Mouse (Mus musculus) adrenal gland, postnatal 4 days (tissue): Measurements from ENCODE around the gene Ros1. TPM values are rescaled to one million over a fixed set of nuclear protein-coding genes. Genes with fewer than 3 reads are reported as not detected.
A peak's percentile ranks its signal among the peaks of the same experiment; 100 is the strongest.

Source experiments
- DNase-seq, 2 experiments: peaks; one replicate each; pipeline ENCODE4 v3.0.0; 2021 to 2022; ENCODE audit warnings: low spot score in 2 of 2, mixed read lengths in 2 of 2
- total RNA-seq, 2 experiments: library from RNA; stranded (reverse); gene quantifications; 2 replicates each; pipeline ENCODE4 v1.2.3; 2021

Ros1 gene
- total RNA-seq, 2 experiments from 2014 or later = 0.08 to 0.53 TPM

DNA sequence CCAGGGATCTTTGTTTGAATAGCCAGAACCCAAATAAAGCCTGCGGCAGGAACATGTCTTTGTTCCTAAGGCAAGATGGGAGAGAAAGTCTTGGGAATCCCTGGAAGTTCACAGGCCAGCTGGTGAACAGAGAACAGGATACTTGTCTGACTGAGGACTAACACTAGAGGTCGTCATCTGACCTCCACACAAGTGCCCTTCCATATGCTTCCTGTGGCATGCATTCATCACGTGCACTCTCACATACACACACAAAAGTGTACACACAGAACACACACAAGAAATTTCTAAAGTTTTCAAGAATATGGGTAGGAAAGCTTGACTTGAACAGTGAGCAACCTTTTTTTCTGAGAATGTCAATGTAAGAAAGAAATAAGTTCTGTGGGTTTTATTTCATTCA lies 34.4 kb downstream of the Ros1 start:
- DNase-seq = no peak

DNA sequence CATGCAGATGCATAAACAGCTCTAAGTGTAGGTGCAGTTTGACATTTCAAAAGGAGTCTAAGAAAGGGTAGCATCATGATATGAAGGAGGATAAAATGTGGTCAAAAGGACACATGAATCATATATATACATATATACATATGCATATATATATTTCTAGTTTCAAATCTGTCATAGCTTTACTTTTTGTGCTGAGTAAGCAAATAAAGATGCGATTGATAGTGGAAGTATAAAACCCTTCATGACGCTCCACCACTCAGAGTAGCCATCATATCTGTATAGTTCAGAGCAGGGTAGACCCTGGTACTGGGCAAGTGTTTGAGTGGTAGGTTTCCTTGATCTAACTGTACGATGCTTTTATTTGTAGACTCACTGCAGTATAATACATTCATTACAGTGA lies 35.3 kb downstream of the Ros1 start:
- DNase-seq = no peak

- DNase-seq = no peak
Observed at GRCm38 (mm10) chr10:52133354-52134074, 61.5 kb downstream of the Ros1 start.

DNA sequence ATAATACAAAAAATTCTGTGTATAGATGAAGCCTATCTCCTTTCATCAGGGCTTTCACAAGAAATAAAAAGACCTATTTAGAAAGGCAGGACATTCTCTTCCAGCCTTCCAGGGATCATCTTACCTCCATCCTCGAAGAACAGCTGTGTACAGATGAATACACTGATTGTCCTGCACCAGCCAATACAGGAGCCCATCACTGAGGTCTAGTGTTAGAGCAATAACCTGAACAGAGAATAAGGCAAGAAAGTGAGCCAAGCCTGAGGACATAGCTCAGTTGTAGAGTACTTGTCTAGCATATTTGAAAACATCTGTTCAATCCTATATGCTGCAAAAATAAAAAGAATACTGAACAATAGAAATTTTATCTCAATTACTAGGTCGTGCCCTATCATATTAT lies 64.3 kb downstream of the Ros1 start:
- no peak for DNase-seq

- no peak for DNase-seq
Observed at GRCm38 (mm10) chr10:52128874-52129412, 66.1 kb downstream of the Ros1 start.

- no peak for DNase-seq
Observed at GRCm38 (mm10) chr10:52106164-52106757, 88.8 kb downstream of the Ros1 start.

GRCm38 (mm10) chr10:52101273-52101672 lies 93.8 kb downstream of the Ros1 start:
- DNase-seq = no peak

GRCm38 (mm10) chr10:52092181-52092580 lies 102.9 kb downstream of the Ros1 start:
- DNase-seq = no peak

DNA sequence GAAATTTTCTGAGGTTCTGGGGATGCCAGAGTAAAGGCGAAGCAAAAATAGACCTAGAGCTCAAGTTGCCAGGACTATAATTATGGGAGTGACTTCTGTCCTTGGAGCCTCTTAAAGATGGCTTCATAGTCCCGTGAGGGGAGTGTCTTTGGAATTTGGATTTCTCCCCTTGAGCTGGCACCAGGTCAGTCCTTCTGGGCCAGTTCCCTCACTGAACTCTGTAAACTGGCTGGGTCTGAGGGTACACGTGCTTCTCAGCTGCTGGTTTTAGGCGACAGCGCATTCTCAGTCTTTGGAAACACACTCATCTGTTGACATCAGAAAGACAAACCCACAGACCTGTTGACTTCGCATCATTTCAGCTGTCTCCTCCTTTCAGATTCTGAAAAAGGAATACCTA lies 108.4 kb downstream of the Ros1 start:
- no peak for DNase-seq

DNA sequence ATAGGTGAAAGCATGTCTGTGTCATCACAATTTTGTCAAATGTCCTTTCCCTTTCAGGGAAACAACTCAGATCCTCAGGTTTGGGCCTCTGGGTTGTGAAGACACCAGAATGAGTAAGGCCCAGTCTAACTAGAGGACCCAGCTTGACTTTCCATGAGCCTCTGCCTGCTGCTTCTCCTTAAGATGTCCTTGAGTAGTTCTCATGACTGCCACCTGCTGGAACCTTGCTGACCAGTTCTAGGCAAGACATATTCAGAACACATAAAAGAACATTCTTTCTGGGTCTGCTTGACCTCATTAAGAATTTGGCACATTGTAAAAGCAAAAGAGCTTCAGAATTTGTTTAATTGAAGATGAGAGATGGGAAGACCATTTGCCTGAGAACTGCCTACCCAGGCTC lies 122.6 kb downstream of the Ros1 start:
- peak in 1 of 2 experiments; percentile 10 for DNase-seq

DNA sequence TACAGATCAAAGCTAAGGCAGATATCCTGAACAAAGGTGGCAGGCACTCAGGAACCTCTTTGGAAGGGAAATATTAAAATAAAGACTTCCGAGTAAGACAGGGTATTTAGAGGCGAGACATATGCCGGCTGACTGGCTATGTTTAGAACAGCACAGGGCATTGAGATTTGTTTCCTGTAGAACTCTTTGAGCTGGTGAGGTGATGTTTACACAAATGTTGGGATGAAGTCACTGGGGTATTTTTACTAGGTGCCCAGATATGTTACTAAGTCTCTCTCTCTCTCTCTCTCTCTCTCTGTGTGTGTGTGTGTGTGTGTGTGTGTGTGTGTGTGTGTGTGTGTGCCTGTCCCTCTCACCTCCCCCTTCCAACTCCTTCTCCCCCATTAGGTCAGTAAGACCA lies 146.8 kb downstream of the Ros1 start:
- DNase-seq = no peak

GRCm38 (mm10) chr10:52043086-52043485 lies 152.0 kb downstream of the Ros1 start:
- no peak for DNase-seq

DNA sequence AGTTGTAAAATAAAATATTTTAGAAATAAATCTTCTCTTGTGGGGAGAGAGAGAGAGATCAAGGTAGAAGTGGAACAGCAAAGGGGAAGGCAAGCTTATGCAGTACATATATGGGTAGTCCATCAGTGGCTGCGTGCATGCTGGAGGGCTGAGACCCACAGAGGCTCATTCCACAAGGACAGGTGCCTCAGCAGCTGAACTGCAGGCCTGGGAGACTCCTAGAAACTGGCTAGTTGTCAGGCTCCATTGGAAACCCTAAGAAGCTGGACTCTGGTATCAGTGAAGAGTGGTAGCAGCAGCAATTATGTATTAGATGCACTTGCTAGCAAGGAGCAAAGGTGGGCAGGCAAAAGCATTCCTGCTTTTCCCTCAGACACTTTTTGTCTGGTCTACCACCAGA lies 155.7 kb downstream of the Ros1 start:
- no peak for DNase-seq

- no peak for DNase-seq
Observed at GRCm38 (mm10) chr10:52033729-52034128, 161.3 kb downstream of the Ros1 start.

GRCm38 (mm10) chr10:52029421-52030080 lies 165.5 kb downstream of the Ros1 start:
- DNase-seq = no peak

DNA sequence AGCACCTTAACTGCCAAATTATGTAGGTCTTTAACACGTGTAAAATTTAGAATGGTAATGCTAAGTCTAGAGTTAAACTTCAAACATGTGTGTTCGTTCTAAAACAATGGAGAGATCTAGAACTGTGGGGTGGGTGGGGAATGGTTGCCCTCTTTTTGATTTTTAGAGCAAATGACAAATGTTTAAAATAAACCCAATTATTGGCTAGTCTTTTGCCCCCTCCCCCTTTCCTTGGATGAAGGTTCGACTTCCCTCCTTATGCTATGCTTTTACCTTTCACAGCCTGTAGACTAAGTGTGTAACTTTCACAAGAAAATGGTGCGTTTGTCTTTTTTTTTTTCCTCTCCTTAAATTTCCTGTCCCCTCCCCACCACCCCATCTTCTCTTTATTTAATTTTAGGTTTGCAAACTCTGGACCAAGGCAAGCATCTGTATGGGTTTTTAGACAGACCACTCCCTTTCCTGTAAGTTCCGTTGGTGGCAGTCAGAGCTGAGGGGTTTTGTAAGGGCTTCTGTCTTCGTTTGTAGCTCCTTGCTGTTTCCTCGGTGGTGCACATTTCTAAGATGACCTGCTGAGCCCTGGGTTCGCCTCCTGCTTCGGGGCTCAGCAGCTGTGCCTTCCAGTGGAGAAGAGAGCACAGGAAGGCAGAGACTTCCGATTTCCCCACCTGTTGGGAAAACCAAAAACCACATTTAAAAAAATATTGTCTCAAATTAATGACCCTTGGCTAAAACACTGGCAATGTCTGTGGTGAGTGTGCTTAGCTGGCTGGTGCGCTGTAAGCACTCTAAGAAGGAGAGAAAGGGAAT lies 166.3 kb downstream of the Ros1 start:
- no peak for DNase-seq

DNA sequence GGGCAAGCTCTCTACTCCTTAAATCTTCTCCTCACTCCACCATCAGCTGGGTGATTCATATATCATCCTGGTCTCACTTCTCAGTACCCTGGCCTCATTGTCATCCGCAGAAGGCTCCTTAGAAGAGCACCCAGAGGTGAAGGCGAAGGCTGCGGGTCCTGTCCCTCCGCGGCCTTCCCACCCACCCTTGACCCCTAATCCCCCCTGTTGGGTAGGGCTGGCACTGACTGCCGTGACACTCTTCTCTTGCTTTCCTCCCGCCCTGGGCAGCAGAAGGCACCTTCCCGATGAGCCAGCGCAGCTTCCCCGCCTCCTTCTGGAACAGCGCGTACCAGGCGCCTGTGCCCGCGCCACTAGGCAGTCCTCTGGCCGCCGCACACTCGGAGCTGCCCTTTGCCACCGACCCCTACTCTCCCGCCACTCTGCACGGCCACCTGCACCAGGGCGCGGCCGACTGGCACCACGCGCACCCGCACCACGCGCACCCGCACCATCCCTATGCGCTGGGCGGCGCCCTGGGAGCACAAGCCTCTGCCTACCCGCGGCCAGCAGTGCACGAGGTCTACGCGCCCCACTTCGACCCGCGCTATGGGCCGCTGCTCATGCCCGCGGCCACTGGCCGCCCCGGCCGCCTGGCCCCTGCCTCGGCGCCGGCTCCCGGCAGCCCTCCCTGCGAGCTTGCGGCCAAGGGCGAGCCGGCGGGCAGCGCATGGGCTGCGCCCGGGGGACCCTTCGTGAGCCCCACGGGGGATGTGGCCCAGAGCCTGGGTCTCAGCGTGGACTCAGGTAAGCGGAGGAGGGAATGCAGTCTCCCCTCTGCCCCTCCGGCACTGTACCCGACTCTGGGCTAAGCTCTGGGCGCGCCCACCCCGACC lies 167.6 kb downstream of the Ros1 start:
- DNase-seq = no peak

DNA sequence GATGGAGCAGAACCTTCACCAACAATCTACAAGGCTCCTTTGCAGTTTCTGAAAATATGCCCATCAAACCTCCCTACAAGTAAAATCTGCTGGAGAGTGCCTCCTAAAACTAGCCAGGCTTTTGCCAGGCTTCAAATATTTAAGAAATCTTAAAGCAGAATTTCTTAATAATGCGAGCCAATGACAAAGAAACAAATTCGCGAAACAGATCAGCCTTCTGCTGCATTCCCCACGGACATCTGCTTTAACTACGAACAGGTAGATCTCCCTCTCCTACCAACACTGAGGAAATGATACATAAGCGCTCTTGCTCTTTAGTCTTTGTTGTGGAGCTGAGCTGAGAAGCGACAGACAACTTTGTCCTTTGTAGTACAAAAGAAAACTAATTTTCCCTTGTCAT lies 169.2 kb downstream of the Ros1 start:
- no peak for DNase-seq

GRCm38 (mm10) chr10:52025291-52025690 lies 169.8 kb downstream of the Ros1 start:
- DNase-seq = no peak

- DNase-seq = no peak
Observed at GRCm38 (mm10) chr10:52024053-52024410, 171.0 kb downstream of the Ros1 start.
